Mouse (Mus musculus): ENCODE measurements around the gene Arhgap21.

DNA sequence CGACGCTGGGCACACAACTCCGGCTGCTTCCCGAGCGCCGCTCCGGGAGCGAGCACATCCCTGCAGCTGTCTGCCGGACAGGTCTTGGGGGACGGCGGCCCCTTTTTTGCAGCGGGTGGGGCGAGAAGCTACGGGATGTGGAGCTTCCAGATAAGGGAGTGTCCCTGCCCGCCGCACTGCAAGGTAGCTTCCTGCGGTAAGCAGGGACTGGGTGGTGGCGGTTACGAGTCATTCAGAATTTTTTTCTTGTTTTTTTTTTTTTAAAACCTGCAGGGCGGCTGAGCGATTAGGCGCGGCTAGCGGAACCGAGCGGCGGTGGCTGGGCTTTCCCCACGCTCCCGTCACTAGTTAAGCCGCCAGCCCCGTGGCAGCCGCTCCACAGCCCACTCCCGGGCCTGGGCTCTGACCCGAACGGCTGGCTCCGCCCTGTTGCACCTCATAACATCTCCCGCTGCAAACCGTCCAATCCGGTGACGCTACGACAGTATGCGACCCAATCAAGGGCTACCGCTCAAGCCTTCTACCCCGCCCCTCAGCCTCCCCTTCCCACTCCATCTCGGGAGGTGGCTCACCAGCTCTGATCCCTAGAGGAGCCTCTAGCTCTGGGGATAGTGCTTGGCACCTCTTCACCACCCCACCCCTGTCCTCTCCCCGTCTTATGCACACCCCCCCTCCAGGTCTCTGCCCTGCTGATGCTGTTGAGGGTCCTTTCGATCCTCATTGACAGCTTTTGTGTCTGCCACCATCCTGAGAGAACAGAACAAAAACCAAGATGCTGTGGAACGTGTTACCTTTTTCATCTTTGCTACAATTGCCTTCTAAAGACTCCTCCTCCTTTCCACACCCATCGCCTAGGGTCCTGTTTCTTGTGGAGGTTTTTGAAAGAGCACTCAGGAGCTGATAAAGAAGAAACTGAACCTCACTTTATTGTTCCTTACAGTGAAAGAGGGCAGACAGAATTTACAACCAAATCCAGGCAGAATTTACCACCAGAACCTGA lies 820 bp upstream of the Arhgap21 start:
- TF ChIP-seq GATA1 (IDR thresholded peaks at IDR 0.05; ENCODE audit: borderline replicate concordance, low read length) (no peak), FLI1 (IDR thresholded peaks at IDR 0.05; ENCODE audit: low read length) (no peak)

Measured in megakaryocyte, embryonic 14.5 days (primary cell).